Mouse (Mus musculus) R1 (cell line): ENCODE results near the gene Rgs11.
"Not testable (repeated sequence)": the region's sequence is repeated elsewhere in the genome, so short reads cannot be mapped to it uniquely, and the experiment has no call there.

Source experiments
- DNase-seq: peaks from one replicate; pipeline ENCODE4 v3.0.0-alpha.2; 2018; ENCODE audit warnings: low read depth, low spot score

Gene Rgs11

GRCm38 (mm10) chr17:26202737-26203136 lies at the start of gene Rgs11:
TSS of gene Rgs11 (plus strand) at chr17:26202951.
- no peak for DNase-seq

- DNase-seq = no peak
Measured at GRCm38 (mm10) chr17:26162736-26163135, 40.0 kb upstream of the Rgs11 start.

GRCm38 (mm10) chr17:26168039-26168438 lies 34.7 kb upstream of the Rgs11 start:
- DNase-seq = no peak

GRCm38 (mm10) chr17:26175248-26175647 lies 27.5 kb upstream of the Rgs11 start:
- DNase-seq = not testable (repeated sequence)

GRCm38 (mm10) chr17:26178611-26179010 lies 24.1 kb upstream of the Rgs11 start:
- peak; percentile 84 for DNase-seq

- no peak for DNase-seq
Measured at GRCm38 (mm10) chr17:26181179-26181578, 21.6 kb upstream of the Rgs11 start.

GRCm38 (mm10) chr17:26187592-26187991 lies 15.2 kb upstream of the Rgs11 start:
- DNase-seq = no peak

GRCm38 (mm10) chr17:26188091-26188805 lies 14.5 kb upstream of the Rgs11 start:
- DNase-seq = no peak

GRCm38 (mm10) chr17:26191486-26191885 lies 11.3 kb upstream of the Rgs11 start:
- DNase-seq = peak; percentile 48

- no peak for DNase-seq
Measured at GRCm38 (mm10) chr17:26192481-26193190, 10.1 kb upstream of the Rgs11 start.

- no peak for DNase-seq
Measured at GRCm38 (mm10) chr17:26198892-26199291, 3.9 kb upstream of the Rgs11 start, which contains the start of gene Pdia2. TSS of gene Pdia2 (minus strand) at chr17:26199087.

- peak; percentile 58 for DNase-seq
Measured at GRCm38 (mm10) chr17:26200831-26201705, 1.7 kb upstream of the Rgs11 start.

- no peak for DNase-seq
Measured at GRCm38 (mm10) chr17:26201998-26202397, 753 bp upstream of the Rgs11 start.

GRCm38 (mm10) chr17:26203321-26203811 lies 615 bp downstream of the Rgs11 start:
- peak; percentile 58 for DNase-seq

GRCm38 (mm10) chr17:26204766-26205165 lies 2.0 kb downstream of the Rgs11 start:
- no peak for DNase-seq

GRCm38 (mm10) chr17:26206392-26206791 lies 3.6 kb downstream of the Rgs11 start:
- peak; percentile 56 for DNase-seq

GRCm38 (mm10) chr17:26207686-26208085 lies 4.9 kb downstream of the Rgs11 start, which contains the start of gene Arhgdig:
TSS of gene Arhgdig (minus strand) at chr17:26207786.
- DNase-seq = peak; percentile 33

- no peak for DNase-seq
Measured at GRCm38 (mm10) chr17:26212241-26212640, 9.5 kb downstream of the Rgs11 start.

- DNase-seq = no peak
Measured at GRCm38 (mm10) chr17:26212681-26213080, 9.9 kb downstream of the Rgs11 start.

- DNase-seq = no peak
Measured at GRCm38 (mm10) chr17:26221508-26221907, 18.8 kb downstream of the Rgs11 start.

GRCm38 (mm10) chr17:26225150-26225549 lies 22.4 kb downstream of the Rgs11 start:
- DNase-seq = no peak

GRCm38 (mm10) chr17:26229776-26230175 lies 27.0 kb downstream of the Rgs11 start:
- DNase-seq = no peak
